Mouse (Mus musculus) lung, embryonic 14.5 days (tissue): ENCODE measurements at regions not wholly inside any gene's neighbourhood (a gene's known extent, or its start where the extent isn't known, plus 50 kb on each side); places are given as distances from the start of the nearest gene placed in this dataset.

Experiments used
- ATAC-seq: fragments of 200-750 bp; cut with Nextera tagmentation; 2 replicates; pipeline ENCODE4 v1.8.0; 2017; ENCODE audit warnings: mild to moderate bottlenecking, moderate TSS enrichment, moderate library complexity; ENCODE audit not compliant: insufficient read depth
- DNase-seq: peaks from one replicate; pipeline ENCODE4 v3.0.0-alpha.2; 2015
- H3K27ac ChIP-seq: fragments of 300-500 bp; sonication (generic); 2 replicates; pipeline ENCODE4 v1.5.1; 2014; ENCODE audit warnings: low read depth, mild to moderate bottlenecking, moderate library complexity
- H3K27me3 ChIP-seq: fragments of 300-500 bp; sonication (generic); 2 replicates; pipeline ENCODE4 v1.6.1; 2014; ENCODE audit warnings: low read length, control low read depth; ENCODE audit not compliant: insufficient read depth
- H3K36me3 ChIP-seq: fragments of 300-500 bp; sonication (generic); 2 replicates; pipeline ENCODE4 v1.6.1; 2014; ENCODE audit warnings: control low read depth; ENCODE audit not compliant: insufficient read depth
- H3K4me1 ChIP-seq: fragments of 300-500 bp; sonication (generic); 2 replicates; pipeline ENCODE4 v1.6.1; 2014; ENCODE audit warnings: antibody characterized with exemption, control low read depth; ENCODE audit not compliant: insufficient read depth
- H3K4me2 ChIP-seq: fragments of 300-500 bp; sonication (generic); 2 replicates; pipeline ENCODE4 v1.6.1; 2014; ENCODE audit warnings: mild to moderate bottlenecking
- H3K4me3 ChIP-seq: fragments of 300-500 bp; sonication (generic); 2 replicates; pipeline ENCODE4 v1.5.1; 2014; ENCODE audit warnings: low read depth, low read length
- H3K9ac ChIP-seq: fragments of 300-500 bp; sonication (generic); 2 replicates; pipeline ENCODE4 v1.6.1; 2014
- H3K9me3 ChIP-seq: fragments of 300-500 bp; sonication (generic); 2 replicates; pipeline ENCODE4 v1.6.1; 2016; ENCODE audit warnings: low read depth, low read length, control low read depth
- CTCF ChIP-seq: IDR thresholded peaks from 2 replicates; pipeline ENCODE4 v1.5.1; 2016; ENCODE audit warnings: antibody characterized with exemption, low read depth
- WGBS: fragments of 180-500 bp; shearing (Covaris S2); extraction: QIAGEN DNeasy Blood & Tissue Kit; methylation state at CpG from one replicate; pipeline ENCODE4 v1.1.7; 2014; 5-methylcytosine and 5-hydroxymethylcytosine counted together

DNA sequence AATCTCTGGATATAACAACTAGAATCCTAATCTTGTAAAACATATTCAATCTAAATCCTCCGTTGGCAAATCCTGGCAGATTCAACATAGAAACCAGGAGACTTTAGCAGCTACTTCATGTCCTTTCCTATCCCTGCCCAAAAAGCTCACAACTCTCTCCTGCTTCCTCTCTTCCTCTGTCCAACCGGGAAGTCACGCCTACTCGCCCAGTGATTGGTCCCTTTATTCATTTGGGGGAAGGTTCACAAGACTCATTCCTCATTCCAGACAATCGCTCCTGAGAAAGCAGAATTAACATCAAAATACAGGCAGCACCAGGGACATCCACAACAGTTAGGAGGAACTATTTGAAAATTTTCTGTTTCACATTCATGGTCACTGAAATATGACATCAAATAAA is 133.9 kb upstream of the Igsf10 start:
- DNase-seq, result peak; percentile 37
- H3K4me3 ChIP-seq, result no peak overlapping the region
- no peak for ATAC-seq
- H3K9ac ChIP-seq, result no peak overlapping the region
- H3K4me1 ChIP-seq, result no peaks in the 10 kb centered on the region
- H3K27me3 ChIP-seq, result no peaks in the 10 kb centered on the region
- TF ChIP-seq CTCF, result no peak
- WGBS, result 14% methylated on average over 5 of the region's 5 CpGs
- H3K36me3 ChIP-seq, result no peaks in the 10 kb centered on the region
- no peak overlapping the region for H3K27ac ChIP-seq
- 0 out of 2 replicates have a peak overlapping the region, but pooled peaks have one; percentile 15 for H3K4me2 ChIP-seq
- H3K9me3 ChIP-seq, result no peaks in the 10 kb centered on the region

GRCm38 (mm10) chr3:59477441-59478061 is 133.4 kb upstream of the Igsf10 start:
- H3K4me2 ChIP-seq, result 0 out of 2 replicates have a peak overlapping the region, but pooled peaks have one; percentile 15
- no peaks in the 10 kb centered on the region for H3K9me3 ChIP-seq
- H3K27ac ChIP-seq, result no peak overlapping the region

DNA sequence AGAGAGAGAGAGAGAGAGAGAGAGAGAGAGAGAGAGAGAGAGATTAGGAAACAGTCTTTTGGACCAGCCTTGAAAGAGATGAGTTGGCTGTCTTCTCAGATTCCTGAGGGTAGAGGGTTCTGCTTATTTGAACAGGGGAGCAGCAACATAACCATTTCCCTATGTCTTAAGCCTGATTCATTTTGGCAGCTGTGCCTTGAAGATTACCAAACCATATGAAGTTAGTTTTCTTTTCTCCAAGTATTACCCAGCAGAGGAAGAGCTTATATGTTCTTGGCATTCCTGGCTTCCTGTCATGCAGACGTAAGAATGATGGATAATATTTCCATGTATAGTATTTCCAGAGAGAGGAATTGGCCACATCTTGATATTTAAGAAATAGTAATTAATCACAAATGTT is 124.8 kb upstream of the Igsf10 start:
- ATAC-seq (peak; percentile 31; the same call in 1 of the 2 replicates), DNase-seq (no peak)
- H3K4me2 ChIP-seq, result no peak overlapping the region
- no peak for TF ChIP-seq CTCF
- no peaks in the 10 kb centered on the region for H3K9me3 ChIP-seq
- no peaks in the 10 kb centered on the region for H3K36me3 ChIP-seq
- H3K27ac ChIP-seq, result no peak overlapping the region
- H3K4me1 ChIP-seq, result no peaks in the 10 kb centered on the region
- H3K27me3 ChIP-seq, result no peaks in the 10 kb centered on the region
- WGBS, result 42% methylated on average over 1 of the region's 1 CpGs
- H3K4me3 ChIP-seq, result no peak overlapping the region
- H3K9ac ChIP-seq, result no peak overlapping the region

More at GRCm38 (mm10) chr3:59477441-59478061, 133.4 kb upstream of the Igsf10 start:
- TF ChIP-seq CTCF, result no peak
- no peak for ATAC-seq
- H3K27me3 ChIP-seq, result no peaks in the 10 kb centered on the region
- no peaks in the 10 kb centered on the region for H3K4me1 ChIP-seq
- 46% methylated on average over 6 of the region's 6 CpGs for whole genome bisulfite sequencing
- no peak for DNase-seq
- no peaks in the 10 kb centered on the region for H3K36me3 ChIP-seq
- H3K9ac ChIP-seq, result no peak overlapping the region
- H3K4me3 ChIP-seq, result no peak overlapping the region

GRCm38 (mm10) chr3:59462341-59463158 is 118.4 kb upstream of the Igsf10 start:
- DNase-seq, result no peak
- 70% methylated on average over 3 of the region's 3 CpGs for WGBS
- Histone ChIP-seq H3K36me3 (no peaks in the 10 kb centered on the region), H3K9me3 (no peaks in the 10 kb centered on the region), H3K4me2 (no peak overlapping the region), H3K9ac (no peak overlapping the region), H3K4me1 (no peaks in the 10 kb centered on the region), H3K4me3 (no peak overlapping the region), H3K27ac (no peak overlapping the region), H3K27me3 (no peaks in the 10 kb centered on the region)
- no peak for ATAC-seq
- no peak for TF ChIP-seq CTCF

- Histone ChIP-seq H3K27ac (peak overlapping the region; percentile 18; the same call in 1 of the 2 replicates), H3K9me3 (no peaks in the 10 kb centered on the region), H3K9ac (no peak overlapping the region), H3K4me3 (no peak overlapping the region), H3K27me3 (no peaks in the 10 kb centered on the region), H3K4me1 (no peaks in the 10 kb centered on the region), H3K4me2 (no peak overlapping the region), H3K36me3 (no peaks in the 10 kb centered on the region)
- 65% methylated on average over 1 of the region's 1 CpGs for WGBS
- peak; percentile 50 for DNase-seq
- no peak for TF ChIP-seq CTCF
- no peak for ATAC-seq
Observed at GRCm38 (mm10) chr3:59456938-59457337, 112.7 kb upstream of the Igsf10 start.

- WGBS, result 49% methylated on average over 3 of the region's 3 CpGs
- Histone ChIP-seq H3K4me3 (no peak overlapping the region), H3K9me3 (no peaks in the 10 kb centered on the region), H3K4me2 (no peak overlapping the region), H3K27me3 (no peaks in the 10 kb centered on the region), H3K27ac (no peak overlapping the region), H3K36me3 (no peaks in the 10 kb centered on the region), H3K9ac (no peak overlapping the region), H3K4me1 (no peaks in the 10 kb centered on the region)
- TF ChIP-seq CTCF, result no peak
- ATAC-seq (no peak), DNase-seq (no peak)
Observed at GRCm38 (mm10) chr3:59451084-59451483, 106.9 kb upstream of the Igsf10 start.

DNA sequence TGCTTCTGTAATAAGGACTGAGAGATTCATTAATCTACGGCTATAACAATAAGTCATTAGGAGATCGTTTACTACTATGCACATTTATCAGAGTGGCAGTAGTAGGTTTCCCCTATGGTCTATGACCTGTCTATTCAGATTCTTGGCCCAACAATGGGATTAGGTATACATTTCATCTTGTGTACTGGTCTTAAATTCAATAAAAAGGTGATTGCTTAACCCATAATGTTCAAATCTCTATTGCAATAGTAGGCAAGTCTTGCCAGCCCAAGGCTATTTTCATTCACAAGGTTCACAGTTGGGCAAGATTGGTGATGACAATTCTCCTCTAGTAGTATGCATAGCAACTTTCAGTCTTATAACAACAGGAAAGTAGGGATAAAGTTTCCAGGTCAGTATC is 79.4 kb upstream of the Igsf10 start:
- no peak overlapping the region for H3K9ac ChIP-seq
- ATAC-seq (no peak), DNase-seq (no peak)
- no peaks in the 10 kb centered on the region for H3K36me3 ChIP-seq
- TF ChIP-seq CTCF, result no peak
- no peak overlapping the region for H3K4me2 ChIP-seq
- no peaks in the 10 kb centered on the region for H3K9me3 ChIP-seq
- WGBS, result 93% methylated on average over 2 of the region's 2 CpGs
- no peak overlapping the region for H3K4me3 ChIP-seq
- H3K27me3 ChIP-seq, result no peaks in the 10 kb centered on the region
- no peak overlapping the region for H3K27ac ChIP-seq
- no peaks in the 10 kb centered on the region for H3K4me1 ChIP-seq
